Mouse (Mus musculus) kidney, adult 2 months (tissue): ENCODE data around the gene Nufip2.

Experiments used
- CTCF ChIP-seq: fragments of 200-500 bp; conservative IDR thresholded peaks from 2 replicates; pipeline ENCODE4 v1.5.1; 2011; ENCODE audit warnings: low read depth, mild to moderate bottlenecking, control low read depth, low read length, moderate library complexity, mixed read lengths; ENCODE audit not compliant: insufficient read depth, insufficient read length
- POLR2A ChIP-seq: fragments of 200-500 bp; IDR thresholded peaks from one replicate; pipeline ENCODE4 v1.6.1; 2011; ENCODE audit warnings: low read depth, low read length, control low read depth

DNA sequence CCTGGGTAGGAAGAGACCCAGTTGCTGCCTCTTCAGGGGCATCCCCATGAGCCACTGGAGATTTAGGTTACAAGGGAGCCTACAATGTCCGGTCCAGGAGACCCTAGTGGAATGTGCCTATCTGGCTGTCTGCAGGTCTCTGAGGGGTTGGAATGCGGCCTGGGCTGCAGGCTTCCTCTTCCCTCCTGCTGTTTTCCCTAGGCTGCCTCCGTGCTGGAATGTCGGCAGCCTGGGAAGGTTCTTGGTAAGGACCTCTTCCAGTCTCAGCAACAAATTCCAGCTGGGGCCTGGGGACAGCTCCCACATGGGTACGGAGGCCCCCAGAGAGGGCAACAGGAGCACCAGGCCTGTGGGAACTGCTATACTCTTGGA is 99.4 kb downstream of the Nufip2 start:
- no peak for TF ChIP-seq CTCF
- TF ChIP-seq POLR2A, result no peak
